In the genomic region with DNA sequence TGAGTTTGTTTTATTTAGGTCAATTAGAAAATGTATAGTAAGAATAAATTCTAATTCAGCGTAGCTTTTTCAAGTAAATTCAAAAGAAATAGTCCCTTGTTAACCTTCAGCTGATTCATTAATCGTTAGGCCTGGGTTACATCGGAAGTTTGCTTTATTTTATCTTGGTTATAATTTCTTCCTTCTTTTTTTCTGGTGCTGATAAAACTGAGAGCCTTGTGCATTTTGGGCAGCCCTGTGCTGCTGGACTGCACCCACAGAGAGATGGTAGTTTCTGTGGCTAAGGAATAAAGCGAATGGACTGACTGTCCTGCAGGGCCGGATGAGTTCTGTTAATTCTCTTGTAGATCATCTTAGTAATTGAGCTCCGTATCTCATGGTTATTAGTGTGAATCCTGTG, we compare ENCODE assay signal across 28 mouse cellular contexts.
"Had no signal": no experiment of that assay in that cellular context is flagged by ENCODE, and none has a peak within 500 bp of the region (broad histone marks: within the 10 kb centered on the region; RNA-seq: fewer than 3 reads in every experiment).

No protein-coding gene starts in this region.

- H3K9ac ChIP-seq: embryonic facial prominence, embryonic 12.5 days; embryonic facial prominence, embryonic 13.5 days; embryonic facial prominence, embryonic 15.5 days; forebrain, embryonic 12.5 days; forebrain, embryonic 13.5 days; forebrain, embryonic 15.5 days; forebrain, postnatal 0 days had no signal

- H3K27me3 ChIP-seq: embryonic facial prominence, embryonic 15.5 days; forebrain, embryonic 12.5 days; forebrain, embryonic 13.5 days; forebrain, embryonic 15.5 days had no signal

- H3K27ac ChIP-seq: embryonic facial prominence, embryonic 10.5 days; embryonic facial prominence, embryonic 12.5 days; embryonic facial prominence, embryonic 13.5 days; embryonic facial prominence, embryonic 15.5 days; forebrain, embryonic 10.5 days; forebrain, embryonic 12.5 days; forebrain, embryonic 13.5 days; forebrain, embryonic 15.5 days; gastrocnemius, adult 2 months had no signal

- ATAC-seq: forebrain, embryonic 13.5 days; forebrain, embryonic 14.5 days; forebrain, embryonic 15.5 days; forebrain, embryonic 16.5 days; forebrain, postnatal 0 days had no signal

- H3K9me3 ChIP-seq: embryonic facial prominence, embryonic 10.5 days; embryonic facial prominence, embryonic 12.5 days; embryonic facial prominence, embryonic 13.5 days; embryonic facial prominence, embryonic 15.5 days; forebrain, embryonic 10.5 days; forebrain, embryonic 12.5 days; forebrain, embryonic 13.5 days; forebrain, embryonic 15.5 days had no signal

- DNase-seq: cerebellum, adult 2 months; cerebellum, adult 8-10 months; cerebellum, adult 9-10 months; cerebellum, adult 9-11 months; cerebellum, postnatal 10 days; cerebellum, postnatal 14 days; cerebellum, postnatal 25 days; cerebellum, postnatal 36 days; embryo, embryonic 11 days; forebrain, postnatal 0 days; gastrocnemius, adult 2 months; gastrocnemius, postnatal 10 days; gastrocnemius, postnatal 14 days; gastrocnemius, postnatal 25 days; gastrocnemius, postnatal 36 days; heart, adult 11 months; heart, adult 18-20 months had no signal

- H3K4me3 ChIP-seq: embryonic facial prominence, embryonic 10.5 days; embryonic facial prominence, embryonic 12.5 days; embryonic facial prominence, embryonic 13.5 days; embryonic facial prominence, embryonic 15.5 days; erythroblast, embryonic 14.5 days; forebrain, embryonic 10.5 days; forebrain, embryonic 12.5 days; forebrain, embryonic 13.5 days; forebrain, embryonic 15.5 days; gastrocnemius, adult 2 months had no signal

- H3K4me2 ChIP-seq: embryonic facial prominence, embryonic 12.5 days; embryonic facial prominence, embryonic 13.5 days; embryonic facial prominence, embryonic 15.5 days; forebrain, embryonic 12.5 days; forebrain, embryonic 13.5 days; forebrain, embryonic 15.5 days had no signal
